Mouse (Mus musculus) right cerebral cortex, postnatal 4 days (tissue): ENCODE results near the gene 1110002E22Rik.

ENCODE experiments used
- DNase-seq: peaks from one replicate; pipeline ENCODE4 v3.0.0-alpha.2; 2022

The 1110002E22Rik gene

GRCm38 (mm10) chr3:138110910-138111782 is 46.3 kb downstream of the 1110002E22Rik start:
- DNase-seq: no peak

GRCm38 (mm10) chr3:138114106-138114505 is 49.3 kb downstream of the 1110002E22Rik start:
- no peak for DNase-seq

GRCm38 (mm10) chr3:138116871-138117270 is 52.0 kb downstream of the 1110002E22Rik start:
- no peak for DNase-seq

GRCm38 (mm10) chr3:138118392-138118791 is 53.5 kb downstream of the 1110002E22Rik start:
- DNase-seq: no peak

GRCm38 (mm10) chr3:138118831-138119230 is 54.0 kb downstream of the 1110002E22Rik start:
- DNase-seq: no peak

GRCm38 (mm10) chr3:138119444-138120105 is 54.7 kb downstream of the 1110002E22Rik start:
- no peak for DNase-seq

GRCm38 (mm10) chr3:138121461-138121860 is 56.6 kb downstream of the 1110002E22Rik start:
- no peak for DNase-seq

- DNase-seq: no peak
These were observed 59.0 kb downstream of the 1110002E22Rik start for GRCm38 (mm10) chr3:138123842-138124241.

- DNase-seq: no peak
These were observed 64.3 kb downstream of the 1110002E22Rik start for GRCm38 (mm10) chr3:138129110-138129509.

- DNase-seq: no peak
These were observed 65.8 kb downstream of the 1110002E22Rik start for GRCm38 (mm10) chr3:138130692-138131091.
